Mouse (Mus musculus) bone marrow macrophage, adult 2 months (primary cell): Measurements from ENCODE around the gene Cebpa.

ENCODE experiments used
- CTCF ChIP-seq: IDR thresholded peaks from 2 replicates; pipeline ENCODE4 v1.5.1; 2012; ENCODE audit warnings: low read depth, mild to moderate bottlenecking, low read length, moderate library complexity
- POLR2A ChIP-seq: IDR thresholded peaks from 2 replicates; pipeline ENCODE4 v1.6.1; 2012; ENCODE audit warnings: mild to moderate bottlenecking, low read depth, low read length, borderline replicate concordance

DNA sequence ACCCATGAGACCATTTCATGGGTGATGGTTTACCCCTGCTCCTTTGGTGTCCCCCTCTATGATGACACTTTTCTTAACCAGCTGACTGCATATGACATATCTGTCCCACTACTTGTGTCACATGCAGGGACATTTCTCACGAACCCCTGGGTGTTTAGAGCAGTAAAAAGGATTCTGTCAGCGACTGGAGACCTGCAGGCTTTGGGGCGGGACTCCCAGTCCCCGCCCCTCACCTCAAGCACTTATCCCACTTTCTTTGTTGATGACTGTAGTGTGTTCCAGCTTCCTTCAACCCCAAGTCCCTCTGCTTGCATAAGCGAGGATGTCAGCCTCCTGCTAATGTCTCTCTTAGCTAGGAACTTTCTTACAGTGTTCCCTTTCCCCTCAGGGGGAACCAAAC lies 2.0 kb upstream of the Cebpa start:
- TF ChIP-seq CTCF (no peak), POLR2A (no peak)
